Mouse (Mus musculus) lung, postnatal 0 days (tissue): ENCODE results near the gene Cdkl4. TPM values are rescaled to one million over a fixed set of nuclear protein-coding genes. Genes with fewer than 3 reads are reported as not detected.
A peak's percentile ranks its signal among the peaks of the same experiment; 100 is the strongest.

Experiments used
- ATAC-seq: fragments of 200-750 bp; cut with Nextera tagmentation; 2 replicates; pipeline ENCODE4 v1.8.0; 2017; ENCODE audit warnings: moderate library complexity
- DNase-seq: peaks from one replicate; pipeline ENCODE4 v3.0.0-alpha.2; 2016; ENCODE audit warnings: low spot score
- H3K27ac ChIP-seq: fragments of 300-500 bp; sonication (generic); 2 replicates; pipeline ENCODE4 v1.5.1; 2014; ENCODE audit warnings: antibody characterized with exemption, mild to moderate bottlenecking, low read length, mixed read lengths
- H3K27me3 ChIP-seq: fragments of 300-500 bp; sonication (generic); replicated peaks from 2 replicates; pipeline ENCODE4 v1.6.1; 2014; ENCODE audit warnings: low read length, mixed read lengths; ENCODE audit not compliant: insufficient read depth
- H3K36me3 ChIP-seq: fragments of 300-500 bp; sonication (generic); 2 replicates; pipeline ENCODE4 v1.6.1; 2014; ENCODE audit warnings: low read length, mixed read lengths; ENCODE audit not compliant: insufficient read depth
- H3K4me1 ChIP-seq: fragments of 300-500 bp; sonication (generic); 2 replicates; pipeline ENCODE4 v1.6.1; 2014; ENCODE audit warnings: antibody characterized with exemption, low read depth, low read length, mixed read lengths; ENCODE audit not compliant: insufficient read depth
- H3K4me2 ChIP-seq: fragments of 300-500 bp; sonication (generic); replicated peaks from 2 replicates; pipeline ENCODE4 v1.6.1; 2014; ENCODE audit warnings: low read depth, mild to moderate bottlenecking, low read length, moderate library complexity, mixed read lengths
- H3K4me3 ChIP-seq: fragments of 300-500 bp; sonication (generic); 2 replicates; pipeline ENCODE4 v1.5.1; 2014; ENCODE audit warnings: low read depth, low read length
- H3K9ac ChIP-seq: fragments of 300-500 bp; sonication (generic); replicated peaks from 2 replicates; pipeline ENCODE4 v1.6.1; 2014; ENCODE audit warnings: low read depth, mild to moderate bottlenecking
- H3K9me3 ChIP-seq: fragments of 300-500 bp; sonication (generic); 2 replicates; pipeline ENCODE4 v1.6.1; 2016; ENCODE audit warnings: low read length, mixed read lengths
- CTCF ChIP-seq: IDR thresholded peaks from 2 replicates; pipeline ENCODE4 v1.5.1; 2016; ENCODE audit warnings: antibody characterized with exemption, mild to moderate bottlenecking
- EP300 ChIP-seq: IDR thresholded peaks from 2 replicates; pipeline ENCODE4 v1.6.1; 2016; ENCODE audit warnings: antibody characterized with exemption, mild to moderate bottlenecking, control low read depth
- WGBS: fragments of 180-500 bp; shearing (Covaris S2); extraction: QIAGEN DNeasy Blood & Tissue Kit; methylation state at CpG from one replicate; pipeline ENCODE4 v1.1.7; 2014; 5-methylcytosine and 5-hydroxymethylcytosine counted together
- polyA plus RNA-seq: library from polyadenylated mRNA; unstranded; fragments of >200 nt; fragmentation: Nextera tagmentation; extraction: Ambion mirVana; gene quantifications from 2 replicates; pipeline ENCODE4 v1.2.1, GENCODE M21; 2015

The Cdkl4 gene
- polyA plus RNA-seq, 1 experiment from 2014 or later, result 3.4 TPM

- Histone ChIP-seq H3K36me3 (no peaks in the 10 kb centered on the region), H3K9me3 (no peaks in the 10 kb centered on the region), H3K9ac (no peak overlapping the region), H3K27ac (no peak overlapping the region), H3K4me2 (no peak overlapping the region), H3K4me1 (no peaks in the 10 kb centered on the region), H3K27me3 (no peaks in the 10 kb centered on the region), H3K4me3 (no peak overlapping the region)
- no peak for ATAC-seq
- TF ChIP-seq EP300, result no peak
- TF ChIP-seq CTCF, result peak; percentile 37
- DNase-seq, result no peak
- 76% methylated on average over 4 of the region's 4 CpGs for WGBS
Observed at GRCm38 (mm10) chr17:80559745-80560144, 17.9 kb downstream of the Cdkl4 start.

GRCm38 (mm10) chr17:80559050-80559449 lies 18.6 kb downstream of the Cdkl4 start:
- Histone ChIP-seq H3K4me2 (no peak overlapping the region), H3K9me3 (no peaks in the 10 kb centered on the region), H3K36me3 (no peaks in the 10 kb centered on the region), H3K4me3 (no peak overlapping the region), H3K27me3 (no peaks in the 10 kb centered on the region), H3K9ac (no peak overlapping the region), H3K27ac (no peak overlapping the region), H3K4me1 (no peaks in the 10 kb centered on the region)
- ATAC-seq (no peak), DNase-seq (peak; percentile 60)
- TF ChIP-seq EP300 (no peak), CTCF (peak; percentile 57)
- WGBS, result 33% methylated on average over 11 of the region's 11 CpGs

- H3K36me3 ChIP-seq, result no peaks in the 10 kb centered on the region
- DNase-seq (no peak), ATAC-seq (no peak)
- H3K4me3 ChIP-seq, result no peak overlapping the region
- 72% methylated on average over 14 of the region's 14 CpGs for WGBS
- no peaks in the 10 kb centered on the region for H3K9me3 ChIP-seq
- no peak overlapping the region for H3K4me2 ChIP-seq
- TF ChIP-seq EP300 (no peak), CTCF (no peak)
- no peaks in the 10 kb centered on the region for H3K27me3 ChIP-seq
- no peaks in the 10 kb centered on the region for H3K4me1 ChIP-seq
- H3K9ac ChIP-seq, result no peak overlapping the region
- H3K27ac ChIP-seq, result no peak overlapping the region
Observed at GRCm38 (mm10) chr17:80558583-80558982, 19.0 kb downstream of the Cdkl4 start.

GRCm38 (mm10) chr17:80557461-80557860 lies 20.2 kb downstream of the Cdkl4 start:
- ATAC-seq (no peak), DNase-seq (no peak)
- H3K9ac ChIP-seq, result no peak overlapping the region
- no peak overlapping the region for H3K4me2 ChIP-seq
- no peaks in the 10 kb centered on the region for H3K36me3 ChIP-seq
- no peak overlapping the region for H3K27ac ChIP-seq
- WGBS, result 96% methylated on average over 5 of the region's 5 CpGs
- TF ChIP-seq CTCF (no peak), EP300 (no peak)
- no peaks in the 10 kb centered on the region for H3K9me3 ChIP-seq
- H3K4me3 ChIP-seq, result no peak overlapping the region
- no peaks in the 10 kb centered on the region; the same call in 1 of the 2 replicates for H3K4me1 ChIP-seq
- no peaks in the 10 kb centered on the region for H3K27me3 ChIP-seq

- Histone ChIP-seq H3K9me3 (no peaks in the 10 kb centered on the region), H3K27ac (0 out of 2 replicates have a peak overlapping the region, but pooled peaks have one; percentile 9), H3K36me3 (no peaks in the 10 kb centered on the region), H3K4me3 (peak overlapping the region; percentile 64), H3K4me2 (peak overlapping the region; percentile 84), H3K27me3 (no peaks in the 10 kb centered on the region), H3K4me1 (no peaks in the 10 kb centered on the region; the same call in 1 of the 2 replicates), H3K9ac (peak overlapping the region; percentile 46)
- WGBS, result 2% methylated on average over 35 of the region's 35 CpGs
- TF ChIP-seq CTCF, result peak; percentile 81
- TF ChIP-seq EP300, result no peak
- DNase-seq, result peak; percentile 93
- ATAC-seq, result peak; percentile 92
Observed at GRCm38 (mm10) chr17:80553318-80554270, 24.0 kb downstream of the Cdkl4 start.

GRCm38 (mm10) chr17:80552653-80553052 lies 25.0 kb downstream of the Cdkl4 start:
- no peaks in the 10 kb centered on the region for H3K9me3 ChIP-seq
- H3K9ac ChIP-seq, result no peak overlapping the region
- ATAC-seq, result no peak
- H3K27ac ChIP-seq, result no peak overlapping the region
- H3K4me2 ChIP-seq, result no peak overlapping the region
- H3K4me1 ChIP-seq, result no peaks in the 10 kb centered on the region; the same call in 1 of the 2 replicates
- H3K4me3 ChIP-seq, result no peak overlapping the region
- H3K36me3 ChIP-seq, result no peaks in the 10 kb centered on the region
- 57% methylated on average over 4 of the region's 4 CpGs for WGBS
- no peak for DNase-seq
- H3K27me3 ChIP-seq, result no peaks in the 10 kb centered on the region
- TF ChIP-seq CTCF (no peak), EP300 (no peak)
